Mouse (Mus musculus) layer of hippocampus, postnatal 25 days (tissue): ENCODE data around the gene Ror2. TPM values are rescaled to one million over a fixed set of nuclear protein-coding genes. Genes with fewer than 3 reads are reported as not detected.

ENCODE experiments used
- DNase-seq, 2 experiments: peaks; one replicate each; pipeline ENCODE4 v3.0.0; 2022; ENCODE audit warnings: mixed read lengths in 2 of 2, low spot score in 1 of 2; ENCODE audit errors: extremely low spot score in 1 of 2
- total RNA-seq, 2 experiments: library from RNA; stranded (reverse); gene quantifications; 2 replicates each; pipeline ENCODE4 v1.2.3; 2021

The Ror2 gene
- total RNA-seq, 2 experiments from 2014 or later: 0.86 to 1.1 TPM

GRCm38 (mm10) chr13:53275778-53276177 is 10.1 kb downstream of the Ror2 start:
- DNase-seq: no peak

DNA sequence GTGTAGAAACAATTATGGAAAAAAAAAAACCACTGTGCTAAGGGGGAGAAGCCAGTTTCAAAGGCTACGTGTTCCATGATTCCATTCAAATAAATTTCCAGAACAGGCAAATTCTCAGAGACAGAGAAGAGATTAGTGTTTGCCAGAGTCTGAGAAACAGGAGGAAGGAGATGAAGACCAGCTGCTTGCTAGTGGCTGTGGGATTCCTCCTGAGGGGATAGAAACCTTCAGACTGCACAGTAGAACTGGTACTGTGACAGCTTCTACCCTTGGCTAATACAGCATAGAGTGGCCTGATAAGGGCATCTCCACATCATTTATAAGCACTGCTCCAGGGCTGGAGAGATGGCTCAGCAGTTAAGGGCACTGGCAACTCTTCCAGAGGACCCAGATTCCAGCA is 11.2 kb downstream of the Ror2 start:
- no peak for DNase-seq

- no peak for DNase-seq
Observed at GRCm38 (mm10) chr13:53271595-53271994, 14.3 kb downstream of the Ror2 start.

GRCm38 (mm10) chr13:53270549-53270948 is 15.4 kb downstream of the Ror2 start:
- no peak for DNase-seq

- DNase-seq: no peak
Observed at GRCm38 (mm10) chr13:53268541-53268940, 17.4 kb downstream of the Ror2 start.

DNA sequence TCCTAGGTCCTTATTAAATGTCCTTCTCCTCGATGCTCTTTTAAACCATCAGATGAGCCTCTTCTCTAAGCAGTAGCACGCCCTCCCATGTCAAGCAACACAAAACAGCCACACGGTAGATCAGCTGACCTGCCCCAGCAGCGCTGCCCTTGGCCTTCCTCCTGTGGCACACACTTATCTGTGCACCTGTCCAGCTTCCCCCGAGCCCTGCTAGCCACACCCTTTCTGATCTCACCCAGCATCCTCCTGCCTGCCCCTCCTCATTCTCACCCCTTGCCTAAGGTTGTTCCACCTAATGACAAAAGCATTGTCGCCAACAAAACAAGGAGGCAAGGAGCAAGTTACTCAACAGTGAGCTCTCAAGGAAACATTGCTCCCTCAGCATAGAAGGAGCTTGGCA is 18.1 kb downstream of the Ror2 start:
- no peak for DNase-seq

DNA sequence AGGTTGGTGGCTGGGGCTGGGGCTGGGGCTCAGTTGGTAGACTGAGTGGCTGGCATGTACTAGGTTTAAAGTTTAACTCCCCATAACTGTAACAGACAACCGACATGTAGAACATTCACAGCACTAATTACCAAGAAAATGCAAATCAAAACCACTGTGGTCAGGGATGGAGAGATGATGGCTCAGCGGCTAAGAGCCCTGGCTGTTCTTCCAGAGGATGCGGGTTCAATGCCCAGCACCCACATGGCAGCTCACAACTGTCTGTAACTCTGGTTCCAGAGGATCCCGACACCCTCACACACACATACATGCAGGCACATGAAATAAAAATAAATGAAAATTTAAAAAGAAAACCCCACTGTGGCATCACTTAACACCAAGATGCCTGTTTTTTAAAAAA is 18.8 kb downstream of the Ror2 start:
- DNase-seq: no peak

DNA sequence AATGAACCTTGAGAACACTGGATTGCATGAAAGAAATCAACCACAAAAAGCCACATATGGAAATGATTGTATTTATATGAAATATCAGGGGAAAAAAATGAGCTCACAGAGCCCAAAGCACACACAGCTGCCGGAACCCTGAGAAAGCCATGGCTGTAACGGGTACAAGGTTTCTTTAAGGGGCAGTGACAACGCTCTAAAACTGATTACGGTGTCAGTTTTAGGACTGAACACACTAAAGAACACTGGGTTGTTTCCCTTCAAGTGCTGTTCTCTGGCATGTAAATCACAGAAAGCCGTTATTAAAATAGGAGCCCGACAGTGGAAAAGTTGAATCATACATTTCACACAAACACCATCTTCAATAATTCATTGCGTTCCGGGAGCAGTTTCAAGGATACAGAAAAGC is 19.4 kb downstream of the Ror2 start:
- no peak for DNase-seq

GRCm38 (mm10) chr13:53264896-53265295 is 21.0 kb downstream of the Ror2 start:
- DNase-seq: no peak

GRCm38 (mm10) chr13:53262509-53263250 is 23.2 kb downstream of the Ror2 start:
- DNase-seq: no peak

DNA sequence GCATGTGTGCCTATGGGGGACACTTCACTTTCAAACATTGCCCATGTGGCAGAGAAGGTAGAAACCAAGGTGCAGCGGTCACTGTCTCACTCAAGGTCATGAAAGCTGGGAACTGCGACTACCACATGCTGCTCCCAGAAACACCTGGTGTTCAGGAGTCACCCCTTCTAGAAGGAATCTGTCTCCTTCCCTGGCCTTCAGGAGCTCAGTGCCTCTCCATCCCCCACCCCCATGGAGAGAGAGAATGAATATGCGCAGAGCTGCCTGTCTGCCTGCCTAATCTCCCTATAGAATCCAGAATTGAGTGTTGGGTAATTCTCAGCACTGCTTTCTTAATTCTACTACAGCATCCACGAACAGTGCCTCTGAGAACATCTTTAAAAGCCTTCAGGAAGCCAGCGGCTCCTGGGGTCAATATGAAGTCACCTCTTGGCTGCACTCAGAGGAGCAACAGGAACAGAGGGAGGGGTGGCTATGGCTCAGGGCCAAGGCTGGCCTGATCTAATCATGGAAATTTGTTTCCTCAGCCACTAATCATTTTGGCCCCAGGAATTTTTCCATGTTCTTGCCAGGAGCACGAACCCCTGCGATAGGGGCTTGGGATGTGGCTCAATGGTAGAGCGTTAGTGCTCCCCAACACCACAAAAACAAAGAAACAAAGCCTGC is 24.7 kb downstream of the Ror2 start:
- DNase-seq: no peak

DNA sequence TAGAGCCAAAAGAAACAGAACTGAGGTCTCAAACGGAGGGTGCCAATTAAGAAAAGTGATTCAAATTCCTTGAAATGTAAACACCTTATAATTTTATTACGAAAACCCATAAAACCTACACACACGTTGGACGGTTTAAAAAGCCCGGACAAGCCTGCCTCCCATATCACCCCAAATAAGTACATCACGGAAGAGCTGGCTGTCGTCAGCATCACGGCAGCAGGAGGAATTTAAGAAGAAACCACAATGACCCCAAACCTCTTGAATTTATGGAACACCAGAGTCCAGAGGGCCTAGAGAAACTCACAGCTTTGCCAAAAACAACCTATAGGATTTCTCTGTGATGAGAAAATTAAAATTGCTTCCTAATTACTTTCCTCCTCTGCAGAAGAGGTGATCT is 27.0 kb downstream of the Ror2 start:
- DNase-seq: no peak

- no peak for DNase-seq
Observed at GRCm38 (mm10) chr13:53258497-53258896, 27.4 kb downstream of the Ror2 start.

- DNase-seq: no peak
Observed at GRCm38 (mm10) chr13:53253255-53253654, 32.7 kb downstream of the Ror2 start.

GRCm38 (mm10) chr13:53248586-53249401 is 37.1 kb downstream of the Ror2 start:
- DNase-seq: peak in 1 of 2 experiments; percentile 18

GRCm38 (mm10) chr13:53248080-53248479 is 37.8 kb downstream of the Ror2 start:
- no peak for DNase-seq

GRCm38 (mm10) chr13:53247175-53247574 is 38.7 kb downstream of the Ror2 start:
- DNase-seq: no peak

DNA sequence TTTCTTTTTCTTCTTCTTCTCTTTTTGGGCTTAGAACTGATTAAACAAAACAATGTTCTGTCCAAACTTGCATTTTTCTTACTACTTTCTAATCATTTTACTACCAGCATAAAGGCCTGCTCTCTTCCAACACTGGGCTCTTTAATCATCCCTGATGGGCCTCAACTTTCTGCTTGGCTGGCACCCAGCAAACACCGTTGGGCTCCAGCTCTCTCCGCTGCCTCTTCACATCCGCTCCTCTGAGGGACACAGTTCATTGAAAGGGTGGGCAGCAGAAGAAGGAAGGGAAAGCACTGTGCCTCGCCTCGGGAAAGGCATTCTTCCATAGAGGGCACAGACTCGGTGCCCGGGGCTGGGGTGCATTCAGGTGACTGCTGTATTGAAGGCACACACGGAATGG is 41.8 kb downstream of the Ror2 start:
- DNase-seq: no peak

DNA sequence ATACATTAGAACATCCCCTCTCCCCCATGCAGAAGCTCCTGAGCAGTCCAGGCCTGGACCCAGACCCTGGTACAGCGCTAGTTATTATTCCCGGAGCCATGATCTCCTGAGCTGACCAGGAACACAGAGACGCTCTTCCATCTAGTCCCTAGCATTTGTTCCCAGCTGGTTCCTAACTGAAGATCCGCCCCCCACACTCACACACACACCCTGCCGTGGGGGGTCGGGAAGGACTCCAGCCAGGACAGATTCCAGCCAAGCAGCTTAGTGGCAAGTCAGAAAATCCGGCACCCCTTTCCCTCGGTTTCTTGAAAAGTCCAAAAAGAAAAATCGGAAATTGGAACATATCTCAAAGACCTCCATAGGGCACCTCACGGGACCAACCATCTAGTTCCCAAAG is 48.5 kb downstream of the Ror2 start:
- DNase-seq: no peak

GRCm38 (mm10) chr13:53236434-53237401 is 49.2 kb downstream of the Ror2 start:
- no peak for DNase-seq
